Mouse (Mus musculus) T-cell, adult 2 months (primary cell): ENCODE measurements around the gene Usf2.

Experiments
- DNase-seq: peaks from one replicate; pipeline ENCODE4 v3.0.0; 2022; ENCODE audit warnings: low spot score

Usf2 gene

DNA sequence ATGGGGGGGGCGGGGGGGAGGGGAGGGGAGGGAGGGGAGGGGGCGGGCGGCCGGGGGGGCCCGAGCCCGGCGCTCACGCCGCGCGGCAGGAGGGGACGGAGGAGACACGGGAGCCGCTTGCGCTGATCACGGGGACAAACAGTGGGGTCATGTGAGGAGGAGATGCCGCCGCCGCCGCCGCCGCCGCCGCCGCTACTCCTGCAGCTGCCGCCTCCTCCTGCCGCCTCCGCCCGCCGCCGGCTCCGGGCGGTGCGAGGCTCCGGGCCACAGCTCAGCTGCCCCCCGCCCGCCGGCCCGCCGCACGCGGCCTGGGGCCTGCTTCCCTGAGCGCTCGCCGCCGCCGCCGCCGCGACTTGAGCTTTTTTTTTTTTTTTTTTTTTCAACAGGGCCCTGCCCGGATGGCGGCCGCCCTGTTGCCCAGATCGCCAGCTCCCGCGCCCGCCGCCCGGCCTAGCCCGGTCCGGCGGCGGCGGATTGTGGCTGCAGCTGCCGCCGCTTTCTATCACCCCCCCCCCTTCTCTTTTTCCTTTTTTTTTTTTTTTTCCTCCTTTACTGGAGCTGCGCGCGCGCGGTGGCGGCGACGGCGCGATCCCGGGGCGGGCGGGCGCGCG is at the start of gene Usf2:
Gene Usf2 (minus strand): TSS at position 48 of the 611 bp plus-strand sequence.
- peak; percentile 81 for DNase-seq

DNA sequence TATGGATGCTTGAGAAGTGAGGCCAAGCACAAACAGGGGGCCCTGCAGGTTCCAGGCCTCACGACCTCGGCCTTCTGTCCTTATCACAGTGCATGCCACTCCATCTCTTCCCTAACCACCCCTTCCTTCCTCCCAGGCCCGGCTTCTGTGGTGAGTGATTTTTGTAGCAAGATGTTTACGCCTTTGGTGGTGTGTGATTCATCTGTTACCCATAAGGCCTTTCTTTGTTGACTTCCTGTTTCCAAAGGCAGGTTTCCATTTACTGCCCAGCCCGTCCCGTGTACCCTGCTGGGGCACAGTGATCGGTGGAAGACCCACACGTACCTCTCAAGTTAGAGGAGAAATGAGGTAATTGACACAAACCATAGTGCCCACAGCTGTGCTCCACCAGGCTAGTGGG is 46.0 kb upstream of the Usf2 start:
- DNase-seq = peak; percentile 82

DNA sequence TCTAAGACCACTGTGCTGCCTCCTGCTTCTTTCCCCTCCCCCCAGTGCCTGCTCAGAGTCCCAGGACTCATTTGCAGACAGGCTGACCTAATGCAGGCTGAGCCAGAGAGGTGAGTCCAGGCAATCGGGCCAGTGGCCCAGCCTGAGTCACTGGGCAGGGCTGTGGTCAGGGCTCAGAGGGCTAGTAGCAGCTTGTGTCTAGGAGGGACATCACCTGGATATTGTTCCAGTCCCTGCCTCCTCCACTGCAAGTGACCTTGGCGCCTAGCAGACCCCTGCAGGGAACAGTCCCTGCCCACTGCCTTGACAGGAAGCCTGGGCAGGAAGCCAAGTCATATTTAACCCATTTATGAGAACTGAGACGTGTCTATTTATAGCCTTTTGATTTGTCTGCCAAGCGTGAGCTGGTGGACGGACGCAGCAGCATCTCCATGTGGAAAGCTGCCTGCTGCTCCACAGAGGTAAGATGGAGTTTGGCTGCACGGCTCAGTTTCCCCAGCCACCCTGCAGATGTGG is 44.0 kb upstream of the Usf2 start:
- peak; percentile 56 for DNase-seq

DNA sequence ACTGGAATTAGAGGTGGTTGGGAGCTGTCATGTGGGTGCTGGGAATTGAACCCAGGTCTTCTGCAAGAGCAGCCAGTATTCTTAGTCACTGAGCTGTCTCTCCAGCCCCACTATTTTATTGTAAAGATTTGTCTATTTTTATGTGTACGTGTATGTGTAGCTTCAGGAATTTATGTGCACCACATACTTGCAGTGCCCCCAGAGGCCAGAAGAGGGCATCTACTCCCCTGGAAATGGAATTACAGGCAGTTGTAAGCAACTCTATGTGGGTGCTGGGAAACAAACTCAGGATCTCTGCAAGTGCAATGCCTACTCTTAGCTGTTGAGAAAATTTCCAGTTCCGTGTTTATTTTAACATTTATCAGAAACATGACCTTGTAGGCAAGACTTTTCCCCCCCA is 39.9 kb upstream of the Usf2 start:
- no peak for DNase-seq

DNA sequence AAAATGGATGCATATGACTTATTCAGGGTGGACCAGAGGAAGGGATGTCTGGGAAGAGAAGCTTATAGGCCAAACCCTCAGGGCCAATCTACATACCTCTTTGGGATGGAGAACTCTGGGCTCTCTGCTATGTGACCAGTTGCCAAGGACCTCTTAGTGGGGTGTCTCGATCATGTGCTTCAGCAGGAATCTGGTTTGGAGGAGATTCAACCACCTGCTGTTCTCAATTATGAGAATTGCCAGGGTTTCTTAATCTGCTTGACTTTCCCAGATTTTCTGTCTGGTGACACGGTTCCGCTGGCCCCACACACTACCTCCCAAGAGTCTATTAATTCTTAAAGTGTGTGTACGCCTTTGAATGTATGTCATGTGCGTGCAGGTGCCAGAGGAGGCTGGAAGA is 37.4 kb upstream of the Usf2 start:
- DNase-seq = no peak

DNA sequence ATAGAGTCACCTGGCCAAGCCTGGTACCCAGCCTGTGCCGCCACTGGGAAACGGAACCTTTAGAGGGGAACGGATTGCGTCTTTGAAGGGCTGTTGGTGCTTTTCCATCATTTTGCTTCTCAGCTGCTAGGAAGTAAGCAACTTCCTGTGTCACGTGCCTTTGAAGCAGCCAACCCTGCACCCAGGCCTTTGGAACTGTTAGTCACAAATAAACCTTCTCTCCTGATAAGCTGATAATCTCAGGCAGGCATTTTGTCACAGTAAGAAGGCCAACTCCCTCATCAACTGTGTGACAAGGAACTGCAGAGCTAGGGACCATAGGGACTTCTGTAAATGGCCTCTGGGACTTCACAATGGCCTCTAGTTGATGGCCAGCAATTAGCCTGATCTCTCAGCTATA is 35.5 kb upstream of the Usf2 start:
- DNase-seq = no peak

DNA sequence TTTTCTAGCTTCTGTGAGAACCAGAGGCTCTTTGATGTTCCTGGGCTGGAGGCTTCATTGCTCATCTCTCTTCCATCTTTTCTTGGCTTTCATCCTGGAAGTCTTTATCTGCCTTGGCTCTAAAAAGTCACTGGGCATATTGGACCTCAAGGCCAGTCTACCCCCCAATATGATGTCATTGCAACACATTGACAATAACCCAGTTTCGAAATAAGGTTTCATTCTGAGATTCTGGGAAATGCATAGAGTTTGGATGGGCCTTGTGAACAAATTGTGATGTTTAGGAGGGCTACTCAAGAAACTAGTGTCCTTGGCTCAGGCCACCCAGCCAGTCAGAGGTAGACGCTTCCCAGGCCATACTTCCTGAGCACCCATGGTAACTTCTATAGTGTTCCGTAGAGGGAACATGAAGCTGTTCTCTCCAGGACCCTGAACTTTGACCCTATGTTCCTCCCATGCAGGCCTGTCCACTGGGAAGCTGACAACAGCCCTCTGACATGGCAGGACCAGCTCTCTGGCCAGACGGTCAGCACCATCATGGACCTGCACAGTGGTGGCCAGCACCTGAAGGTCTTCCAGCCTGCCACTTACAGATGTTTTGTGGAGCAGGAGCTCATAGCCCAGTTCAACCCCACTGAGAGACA is 32.0 kb upstream of the Usf2 start:
- no peak for DNase-seq

DNA sequence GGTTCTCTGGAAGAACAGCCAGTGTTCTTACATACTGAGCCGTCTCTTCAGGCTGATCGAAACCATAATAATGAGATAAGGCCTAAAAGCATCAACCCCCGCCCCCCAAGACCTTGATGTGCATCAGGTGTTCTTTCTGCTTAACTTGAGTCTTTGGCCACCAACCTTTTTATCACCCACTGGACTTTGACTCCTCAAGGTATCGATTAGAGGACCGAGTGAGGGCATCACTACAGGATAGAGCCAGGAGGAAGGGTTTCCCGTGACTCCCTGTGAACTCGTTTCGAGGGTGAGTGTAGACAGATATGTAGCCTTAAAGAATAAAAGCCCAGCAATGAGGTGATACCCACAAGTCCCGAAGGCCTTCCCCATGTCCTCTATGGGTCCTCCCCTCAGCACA is 28.8 kb upstream of the Usf2 start:
- no peak for DNase-seq

DNA sequence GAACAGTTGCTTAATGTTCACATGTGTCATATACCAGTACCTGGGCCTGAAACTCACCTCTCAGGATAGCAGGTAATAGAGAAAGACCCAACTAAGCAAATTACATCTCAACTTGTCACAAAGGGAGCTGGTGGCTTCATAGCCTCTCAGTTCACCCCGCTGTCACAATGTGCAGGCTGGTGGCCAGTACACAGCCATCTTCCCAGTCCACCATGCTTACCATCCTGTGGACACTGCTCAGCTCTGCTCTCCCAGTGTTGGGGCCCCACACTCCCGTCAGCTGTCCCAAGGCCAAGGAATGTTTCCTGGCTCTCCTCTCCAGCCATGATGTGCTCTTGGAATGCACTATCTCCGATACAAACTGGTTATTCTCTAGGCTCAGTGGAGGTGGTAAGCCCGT is 25.1 kb upstream of the Usf2 start:
- DNase-seq = no peak

DNA sequence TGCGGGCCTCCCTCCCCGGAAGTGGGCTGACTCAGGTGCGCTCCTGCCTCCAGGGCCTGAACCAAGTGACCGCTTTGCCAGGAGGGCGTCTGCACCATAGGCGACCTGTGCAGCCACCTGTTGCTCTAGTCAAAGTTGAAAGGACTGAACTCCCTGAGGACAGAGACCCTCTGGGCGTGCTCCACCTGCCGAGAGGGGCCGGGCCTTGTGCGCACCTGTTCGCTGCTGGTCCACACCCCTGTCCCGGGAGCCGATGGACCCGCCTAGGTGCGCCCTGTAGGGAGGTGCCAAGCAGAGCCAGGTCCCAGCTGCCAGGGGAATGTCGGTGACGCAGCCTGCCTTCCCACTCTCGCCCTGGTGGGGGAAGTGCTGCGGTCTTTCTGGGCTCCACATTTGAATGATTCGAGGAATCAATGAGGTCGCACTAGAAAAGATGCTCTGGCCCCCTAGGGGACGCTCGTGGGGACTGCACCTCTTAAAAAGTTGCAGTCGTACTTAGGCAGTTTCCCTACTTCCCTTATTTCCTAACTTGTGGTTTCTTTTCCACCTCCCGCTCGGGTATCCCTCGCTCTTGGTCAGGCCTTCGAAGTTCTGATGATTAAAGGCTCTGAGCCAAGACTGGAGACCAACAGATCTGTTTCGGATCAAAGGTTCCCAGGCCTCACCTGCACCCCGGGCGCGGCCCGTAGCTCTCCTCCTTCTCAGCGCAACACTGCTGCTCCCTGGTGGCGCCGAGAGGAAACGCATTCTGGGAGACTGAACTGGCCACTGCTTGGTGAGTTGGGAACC is 17.1 kb upstream of the Usf2 start, which contains the start of gene Fam187b:
Gene Fam187b (plus strand): TSS at position 290 of the 789 bp plus-strand sequence.
- peak; percentile 87 for DNase-seq

DNA sequence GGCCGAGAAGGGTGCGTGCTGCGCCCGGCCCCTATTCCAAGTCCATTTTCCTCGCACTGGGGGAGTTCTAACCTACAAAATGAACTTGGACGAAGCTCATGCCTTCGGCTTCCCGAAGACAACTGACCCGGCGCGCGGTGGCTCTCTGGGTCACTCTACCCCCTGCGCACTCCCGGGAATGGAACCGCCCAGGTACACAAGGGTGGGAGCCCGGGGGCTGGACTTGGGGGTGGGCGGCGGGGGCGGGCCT is 16.6 kb upstream of the Usf2 start, which contains the start of gene Lsr:
Gene Lsr (minus strand): TSS at position 214 of the 250 bp plus-strand sequence.
- no peak for DNase-seq

DNA sequence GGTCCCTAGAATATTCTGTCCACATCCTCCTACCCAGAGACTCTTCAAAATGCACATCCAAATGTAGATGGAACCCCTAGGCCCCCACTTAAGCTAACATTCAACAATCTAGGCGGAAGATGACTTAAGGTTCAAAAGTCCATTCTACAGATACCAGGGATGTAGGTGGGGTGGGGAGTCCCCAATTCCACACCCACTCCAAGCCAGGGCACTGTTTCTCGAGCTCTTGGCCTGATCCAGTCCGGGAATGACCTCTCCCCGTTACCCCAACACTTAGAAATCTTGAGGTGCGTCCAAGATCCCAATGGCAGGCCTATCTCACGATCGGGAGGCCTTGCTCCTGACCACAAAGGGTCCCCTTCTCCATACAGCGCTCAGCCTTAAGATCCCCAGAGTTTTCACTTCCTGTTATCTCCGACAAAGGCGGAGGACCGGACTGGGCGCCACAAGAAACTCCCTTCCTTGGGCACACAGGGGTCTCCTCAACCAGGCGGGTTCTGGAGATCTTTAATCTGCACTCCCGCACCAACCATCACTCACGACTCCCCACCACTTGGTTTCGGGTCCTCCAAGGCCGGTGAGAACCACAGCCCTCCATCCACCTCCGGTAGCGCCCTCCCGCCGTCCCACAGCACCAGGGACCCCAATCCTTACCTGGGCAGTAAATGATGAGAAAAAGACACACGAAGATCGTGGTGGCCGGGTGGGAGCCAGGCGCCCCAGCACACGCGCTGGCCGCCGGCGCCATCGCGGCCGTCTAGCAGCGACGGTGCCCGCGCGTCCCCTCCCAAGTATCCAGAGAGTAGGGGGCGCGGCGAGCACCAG is 16.0 kb upstream of the Usf2 start:
- no peak for DNase-seq

DNA sequence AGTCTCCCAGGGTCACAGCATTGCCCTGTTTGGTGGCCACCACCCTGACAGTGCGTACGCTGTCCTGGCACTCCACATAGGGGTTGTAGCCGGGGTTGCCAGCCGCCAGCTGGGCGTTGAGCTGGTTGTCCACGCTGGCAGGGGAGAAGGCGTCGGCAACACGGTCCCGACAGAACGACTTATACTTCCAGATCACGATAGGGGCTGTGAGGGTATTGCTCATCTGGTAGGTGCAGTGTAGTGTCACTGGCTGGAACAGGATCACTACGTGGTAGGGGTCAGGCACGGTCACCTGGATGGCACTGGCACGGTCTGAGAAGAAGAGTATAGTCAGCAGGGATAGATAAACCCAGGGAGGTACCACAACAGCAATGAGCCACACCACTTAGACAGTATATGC is 15.3 kb upstream of the Usf2 start:
- no peak for DNase-seq

DNA sequence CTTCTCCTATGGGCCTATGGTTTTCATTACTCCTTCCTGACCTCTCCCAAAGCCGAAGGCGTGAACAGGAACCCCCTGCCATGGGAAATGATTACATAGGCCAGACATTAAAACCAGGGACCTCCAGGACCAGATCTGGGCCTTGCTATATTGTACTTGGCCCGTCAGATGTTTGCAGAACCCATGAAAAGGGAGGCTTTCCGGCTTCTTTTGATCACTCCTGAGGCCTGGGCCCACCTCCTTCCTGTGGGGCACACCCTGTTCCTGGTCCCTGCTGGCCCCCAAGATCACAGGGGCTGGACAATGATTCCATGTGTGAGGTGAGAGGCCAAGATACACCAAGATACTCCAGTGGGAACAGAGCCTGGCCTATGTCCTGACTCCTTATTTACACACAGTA is 12.6 kb upstream of the Usf2 start:
- no peak for DNase-seq

DNA sequence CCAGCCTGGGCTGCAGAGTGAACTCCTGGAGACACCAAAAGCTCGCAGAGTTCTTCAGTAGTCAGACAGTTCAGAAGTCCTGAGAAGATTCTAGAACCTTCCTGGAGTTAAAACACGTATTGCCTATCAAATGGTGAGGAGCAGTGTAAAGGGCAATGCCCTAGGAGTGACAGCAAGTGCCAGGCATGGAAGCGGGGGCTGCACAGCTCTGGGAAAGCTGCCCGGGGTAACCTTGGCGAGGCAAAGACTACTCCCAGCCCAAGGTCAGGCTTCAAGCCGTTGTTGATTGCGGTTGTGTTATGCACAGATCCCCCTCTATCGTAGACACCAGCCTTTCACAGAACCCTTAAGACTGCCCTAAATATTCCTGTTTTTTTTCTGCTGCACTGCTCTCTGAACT is 12.0 kb upstream of the Usf2 start:
- no peak for DNase-seq

DNA sequence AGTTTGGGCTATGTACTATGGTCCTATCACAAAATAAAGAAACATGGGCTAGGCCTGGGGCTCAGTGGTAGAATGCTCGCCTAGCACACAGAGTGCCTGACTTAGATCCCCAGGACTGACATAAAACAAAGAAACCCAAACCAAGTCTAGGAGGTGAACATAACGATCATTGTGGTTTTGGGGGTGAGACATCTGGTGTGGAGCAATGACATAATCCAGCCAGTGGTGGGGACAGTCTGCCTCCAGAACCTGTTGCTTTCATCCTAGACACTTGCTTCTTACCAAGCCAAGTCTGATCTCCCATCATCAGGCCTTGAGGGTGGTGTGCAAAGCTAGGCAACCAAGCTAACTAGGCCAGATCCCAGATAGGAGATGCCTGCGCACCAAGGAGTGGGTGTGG is 10.1 kb upstream of the Usf2 start:
- DNase-seq = peak; percentile 12

DNA sequence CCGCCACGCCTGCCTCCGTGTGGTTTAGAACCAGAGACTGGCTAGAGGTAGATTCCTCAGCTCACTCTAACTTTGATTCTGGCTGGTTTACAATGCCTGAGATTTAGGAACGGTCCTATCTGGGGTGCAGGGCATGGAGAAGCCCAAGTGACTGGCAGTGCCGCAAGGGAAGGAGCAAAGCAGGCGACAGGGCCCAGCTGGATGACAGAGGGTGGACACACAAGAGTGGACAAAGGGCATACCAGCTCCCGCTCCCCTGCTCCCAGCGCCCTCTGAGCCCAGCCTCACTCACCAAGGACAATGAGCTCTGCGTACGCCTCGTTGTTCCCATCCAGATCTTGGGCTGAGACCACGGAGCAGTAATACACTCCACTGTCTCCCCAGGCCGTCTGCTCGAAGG is 9.1 kb upstream of the Usf2 start:
- no peak for DNase-seq

DNA sequence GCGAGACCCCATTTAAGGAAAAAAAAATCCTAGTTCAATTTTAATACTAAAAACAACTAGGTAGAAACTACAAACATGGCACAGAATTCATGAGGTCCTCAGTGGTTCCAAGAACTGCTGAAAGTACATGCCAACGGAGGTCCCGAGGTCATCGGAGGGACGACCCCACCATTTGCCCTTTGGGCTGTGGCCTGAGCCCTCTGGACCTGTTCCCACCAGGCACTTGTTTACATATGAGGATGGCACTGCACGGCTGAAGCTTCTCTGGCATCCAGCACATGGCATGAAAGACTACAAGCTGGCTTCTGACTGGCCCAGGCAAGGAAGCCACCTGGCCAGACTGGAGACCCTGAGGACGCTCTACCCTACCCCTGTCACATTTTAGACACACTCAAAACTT is 7.8 kb upstream of the Usf2 start:
- DNase-seq = no peak

DNA sequence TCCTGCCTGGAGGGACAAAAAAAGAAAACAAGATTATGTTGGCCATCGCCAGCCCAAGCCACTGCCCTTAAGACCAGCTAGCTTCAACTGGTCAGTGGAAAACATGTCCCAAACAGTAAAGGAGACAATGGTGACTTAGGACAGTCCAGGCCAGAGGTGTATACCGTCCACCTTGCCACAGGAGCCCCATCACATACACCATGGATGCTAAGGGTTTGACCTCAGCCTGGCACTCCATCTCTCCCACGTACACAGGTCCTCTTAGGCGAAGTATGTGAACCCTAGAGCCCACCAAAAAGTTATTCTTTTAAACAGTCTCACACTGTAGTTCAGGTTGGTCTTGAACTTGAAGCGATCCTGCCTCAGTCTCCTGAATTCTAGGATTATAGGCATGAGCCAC is 6.3 kb upstream of the Usf2 start:
- no peak for DNase-seq

DNA sequence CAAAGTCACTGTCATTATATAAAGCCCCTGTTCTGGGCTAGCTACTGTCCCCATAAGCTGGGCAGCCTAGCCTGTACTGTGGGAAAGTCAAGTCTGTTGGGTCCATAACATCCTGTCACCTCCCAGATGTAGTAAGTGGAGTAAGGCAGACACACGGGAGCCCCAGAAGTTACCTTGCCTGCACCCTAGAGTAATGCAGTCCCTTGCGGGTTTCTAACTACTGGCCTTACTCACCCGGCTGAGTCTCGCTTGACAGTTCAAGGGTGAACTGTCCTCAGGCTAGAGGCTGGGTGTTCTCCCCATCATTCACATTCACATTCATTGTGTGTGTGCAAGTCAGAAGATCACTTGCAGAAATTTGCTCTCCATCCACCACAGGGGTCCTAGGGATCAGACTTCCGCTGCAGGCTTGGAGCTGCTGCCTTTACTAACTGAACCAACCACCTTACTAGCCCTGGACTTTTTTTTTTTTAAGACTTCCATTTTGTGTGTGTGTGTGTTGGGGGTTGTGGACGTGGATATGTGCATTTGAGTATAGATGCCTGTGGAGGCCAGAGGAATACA is 3.3 kb upstream of the Usf2 start:
- no peak for DNase-seq

DNA sequence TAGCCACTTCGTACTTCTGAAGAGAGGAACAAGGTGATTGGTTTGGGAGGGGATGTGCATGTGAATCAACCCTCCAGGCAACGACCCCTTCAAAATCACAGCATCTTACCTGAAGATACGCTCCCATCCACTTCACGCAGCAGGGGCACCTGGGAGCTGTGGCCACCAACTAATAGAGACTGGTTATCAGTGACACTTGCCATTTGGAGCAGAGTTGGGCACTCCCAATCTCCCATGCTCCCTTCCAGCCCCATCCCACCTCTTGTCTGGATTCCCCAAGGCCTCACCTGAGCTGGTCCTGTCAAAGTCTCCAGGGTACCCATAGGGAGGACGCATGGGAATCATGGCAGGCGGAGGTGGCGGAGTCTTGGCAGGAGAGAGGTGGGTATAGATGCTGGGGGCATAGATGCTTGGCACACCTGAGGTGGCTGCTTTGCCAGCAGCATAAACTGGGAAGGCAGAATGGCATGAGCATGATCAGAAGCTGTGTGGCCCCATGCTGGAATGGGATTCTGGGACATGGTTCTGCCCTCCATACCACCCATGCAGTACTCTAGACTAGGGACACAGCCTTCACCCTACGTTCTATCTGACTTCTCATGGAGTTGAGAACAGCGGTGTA is 2.4 kb upstream of the Usf2 start:
- no peak for DNase-seq
